Mouse (Mus musculus) lung, adult 18-20 months (tissue): ENCODE results near the gene Jchain.
A peak's percentile ranks its signal among the peaks of the same experiment; 100 is the strongest.

Experiments
- DNase-seq, 2 experiments: peaks; one replicate each; pipeline ENCODE4 v3.0.0; 2022; ENCODE audit warnings: mixed read lengths in 2 of 2

The Jchain gene

GRCm38 (mm10) chr5:88519232-88519631 lies 8.5 kb downstream of the Jchain start:
- DNase-seq, result peak in 1 of 2 experiments; percentile 4

- no peak for DNase-seq
Measured at GRCm38 (mm10) chr5:88508990-88509389, 18.7 kb downstream of the Jchain start.

- no peak for DNase-seq
Measured at GRCm38 (mm10) chr5:88508555-88508954, 19.1 kb downstream of the Jchain start.

- DNase-seq, result peak; percentile 3 to 4
Measured at GRCm38 (mm10) chr5:88499781-88500180, 27.9 kb downstream of the Jchain start.

GRCm38 (mm10) chr5:88491111-88491510 lies 36.6 kb downstream of the Jchain start:
- no peak for DNase-seq

- no peak for DNase-seq
Measured at GRCm38 (mm10) chr5:88489004-88489403, 38.7 kb downstream of the Jchain start.

GRCm38 (mm10) chr5:88487675-88488074 lies 40.0 kb downstream of the Jchain start, which contains the start of gene Enam:
Gene Enam, plus strand, starts transcription at chr5:88487975.
- DNase-seq, result no peak
